28 mouse cellular contexts compared by ENCODE assay signal in genomic region chr4:138008646-138009045, GRCm38 (mm10). TPM values are rescaled to one million over a fixed set of nuclear protein-coding genes. Genes with fewer than 3 reads are reported as not detected.
DNase-seq lines count a peak whose midpoint lies in the region; ATAC-seq and TF ChIP-seq lines count a peak whose summit lies in the region.
"Had no signal": no experiment of that assay in that cellular context is flagged by ENCODE, and none has a peak within 500 bp of the region (broad histone marks: within the 10 kb centered on the region; RNA-seq: fewer than 3 reads in every experiment).

No protein-coding gene starts in this region.

- H3K9ac ChIP-seq in heart, embryonic 12.5 days, result no peak overlapping the region
- H3K9ac ChIP-seq in kidney, postnatal 0 days (ENCODE audit: low read depth, low read length), result no peak overlapping the region
- no peak overlapping the region for H3K9ac ChIP-seq in lung, embryonic 16.5 days (ENCODE audit: low read length)
- H3K9ac ChIP-seq: embryonic facial prominence, embryonic 13.5 days; hindbrain, embryonic 12.5 days; intestine, embryonic 15.5 days; limb, embryonic 12.5 days; midbrain, embryonic 12.5 days; neural tube, embryonic 12.5 days had no signal

- H3K9me3 ChIP-seq in heart, embryonic 12.5 days (replicated peaks), result no peaks in the 10 kb centered on the region
- no peaks in the 10 kb centered on the region for H3K9me3 ChIP-seq in kidney, postnatal 0 days (replicated peaks; ENCODE audit: low read length)
- no peaks in the 10 kb centered on the region for H3K9me3 ChIP-seq in lung, embryonic 16.5 days (ENCODE audit: control insufficient read depth, low read length)
- H3K9me3 ChIP-seq: embryonic facial prominence, embryonic 13.5 days; hindbrain, embryonic 12.5 days; intestine, embryonic 15.5 days; limb, embryonic 12.5 days; megakaryocyte, embryonic 14.5 days; midbrain, embryonic 12.5 days; neural tube, embryonic 12.5 days had no signal

- H3K4me1 ChIP-seq in heart, embryonic 12.5 days (replicated peaks), result no peaks in the 10 kb centered on the region
- no peaks in the 10 kb centered on the region for H3K4me1 ChIP-seq in kidney, postnatal 0 days (replicated peaks; ENCODE audit: insufficient read depth, low read length)
- H3K4me1 ChIP-seq in lung, embryonic 16.5 days (replicated peaks; ENCODE audit: control insufficient read depth, insufficient read depth, low read length), result 0 out of 2 replicates have a peak, but pooled peaks cover 3% of the 10 kb centered on the region
- H3K4me1 ChIP-seq in lung, adult 2 months (ENCODE audit: control insufficient read depth, insufficient read depth, low read length), result peaks cover 2% of the 10 kb centered on the region
- H3K4me1 ChIP-seq: embryonic facial prominence, embryonic 13.5 days; hindbrain, embryonic 12.5 days; limb, embryonic 12.5 days had no signal

- H3K27me3 ChIP-seq in heart, embryonic 12.5 days (replicated peaks), result no peaks in the 10 kb centered on the region
- no peaks in the 10 kb centered on the region for H3K27me3 ChIP-seq in kidney, postnatal 0 days (ENCODE audit: insufficient read depth, low read length)
- H3K27me3 ChIP-seq in lung, embryonic 16.5 days (ENCODE audit: control insufficient read depth, insufficient read depth, low read depth, low read length), result no peaks in the 10 kb centered on the region
- H3K27me3 ChIP-seq: embryonic facial prominence, embryonic 13.5 days; hindbrain, embryonic 12.5 days; intestine, embryonic 15.5 days; limb, embryonic 12.5 days; megakaryocyte, embryonic 14.5 days; midbrain, embryonic 12.5 days; neural tube, embryonic 12.5 days had no signal

- H3K4me2 ChIP-seq in heart, embryonic 12.5 days, result no peak overlapping the region
- H3K4me2 ChIP-seq in kidney, postnatal 0 days (ENCODE audit: low read length), result no peak overlapping the region
- H3K4me2 ChIP-seq in lung, embryonic 16.5 days (ENCODE audit: low read depth, low read length), result no peak overlapping the region
- H3K4me2 ChIP-seq: embryonic facial prominence, embryonic 13.5 days; hindbrain, embryonic 12.5 days; intestine, embryonic 15.5 days; limb, embryonic 12.5 days; liver, embryonic 11.5 days; midbrain, embryonic 12.5 days; neural tube, embryonic 12.5 days had no signal

- H3K36me3 ChIP-seq in heart, embryonic 12.5 days, result peaks cover 61% of the 10 kb centered on the region
- peaks cover 9% of the 10 kb centered on the region; the same call in 1 of the 2 replicates for H3K36me3 ChIP-seq in kidney, postnatal 0 days (ENCODE audit: insufficient read depth, low read length)
- peaks cover 5% of the 10 kb centered on the region; the same call in 1 of the 2 replicates for H3K36me3 ChIP-seq in lung, embryonic 16.5 days (ENCODE audit: control insufficient read depth, insufficient read depth, low read length)

- TF ChIP-seq CTCF in kidney, postnatal 0 days (IDR thresholded peaks at IDR 0.05; ENCODE audit: low read depth), result no peak
- TF ChIP-seq CTCF in lung, adult 2 months (IDR thresholded peaks at IDR 0.05; ENCODE audit: insufficient read depth, low read length), result no peak

- no peak for ATAC-seq in heart, embryonic 12.5 days (ENCODE audit: insufficient number of reproducible peaks, low FRiP score)
- ATAC-seq in kidney, postnatal 0 days (replicated peaks; ENCODE audit: low FRiP score, low read depth), result no peak
- 0 out of 2 replicates have a peak, but pooled peaks have one; percentile 19 for ATAC-seq in lung, embryonic 16.5 days (ENCODE audit: low read depth)
- ATAC-seq: CD4-positive, CD25-positive, alpha-beta regulatory T cell, adult 4 months; forebrain, embryonic 16.5 days; hindbrain, postnatal 0 days; intestine, embryonic 15.5 days; lung, postnatal 0 days had no signal

- H3K27ac ChIP-seq in heart, embryonic 12.5 days (ENCODE audit: poor library complexity, severe bottlenecking), result no peak overlapping the region
- H3K27ac ChIP-seq in kidney, postnatal 0 days, result no peak overlapping the region
- no peak overlapping the region for H3K27ac ChIP-seq in lung, embryonic 16.5 days (ENCODE audit: low read length)
- H3K27ac ChIP-seq: embryonic facial prominence, embryonic 13.5 days; hindbrain, embryonic 12.5 days; hindbrain, postnatal 0 days; intestine, embryonic 15.5 days; limb, embryonic 12.5 days; midbrain, embryonic 12.5 days; neural tube, embryonic 12.5 days had no signal

- TF ChIP-seq POLR2A in lung, adult 2 months (IDR thresholded peaks at IDR 0.05; ENCODE audit: borderline replicate concordance, extremely low read depth, low read depth, low read length), result no peak

- peak; percentile 37 for DNase-seq in heart, adult 8-10 months (ENCODE audit: low spot score)
- DNase-seq in kidney, postnatal 0 days (ENCODE audit: low spot score), result peak; percentile 53
- DNase-seq in kidney, adult 18-20 months, result no peak
- no peak for DNase-seq in lung, adult 2 months
- DNase-seq in testis, postnatal 10 days (ENCODE audit: low spot score), result no peak
- DNase-seq: adrenal gland, postnatal 25 days; cerebellum, adult 18-20 months; cerebellum, postnatal 10 days; heart, postnatal 36 days; lung, postnatal 4 days; right cerebral cortex, adult 18-20 months; right cerebral cortex, postnatal 4 days; thymus, postnatal 4 days had no signal

- 93% methylated on average over 6 of the region's 6 CpGs for WGBS in heart, embryonic 12.5 days
- WGBS in kidney, postnatal 0 days, result 73% methylated on average over 6 of the region's 6 CpGs
- WGBS in lung, embryonic 16.5 days, result 93% methylated on average over 6 of the region's 6 CpGs
- WGBS in lung, adult 2 months, result 87% methylated on average over 6 of the region's 6 CpGs

- no peak overlapping the region for H3K4me3 ChIP-seq in heart, embryonic 12.5 days
- H3K4me3 ChIP-seq in kidney, postnatal 0 days (replicated peaks; ENCODE audit: low read depth, low read length), result no peak overlapping the region
- no peak overlapping the region for H3K4me3 ChIP-seq in lung, embryonic 16.5 days (ENCODE audit: low read length)
- H3K4me3 ChIP-seq in lung, adult 2 months (replicated peaks; ENCODE audit: extremely low read depth, low read depth, low read length), result no peak overlapping the region
- H3K4me3 ChIP-seq: embryonic facial prominence, embryonic 13.5 days; hindbrain, embryonic 12.5 days; intestine, embryonic 15.5 days; limb, embryonic 12.5 days; megakaryocyte, embryonic 14.5 days; midbrain, embryonic 12.5 days; myocyte; neural tube, embryonic 12.5 days had no signal

RNA-seq across cellular contexts. Expression of gene Eif4g3, which starts 15.8 kb away (rescaled TPM):
- 10 to 100 TPM; 36.5 to 42.9 (median 41.0) TPM for total RNA-seq in heart, adult 8-10 months (2022)
- polyA plus RNA-seq in heart, embryonic 12.5 days (2016; fragmentation: Nextera tagmentation; extraction: Ambion mirVana), result 32.7 and 37.2 TPM in 2 replicates
- polyA plus RNA-seq in kidney, postnatal 0 days (2015; fragmentation: Nextera tagmentation; extraction: Ambion mirVana), result 26.6 and 28.6 TPM in 2 replicates
- 23.8 and 24.8 TPM in 2 replicates for polyA plus RNA-seq in lung, embryonic 16.5 days (2015; fragmentation: Nextera tagmentation; extraction: Ambion mirVana)
- 69.8 and 79.4 TPM in 2 replicates for polyA plus RNA-seq in lung, adult 2 months (2012; rRNA removed)

Comparison
In these comparisons a context has a peak if more than half of its experiments do, and no peak if none do; other contexts are left out.
1. DNase-seq: peak in heart, adult 8-10 months (single experiment) and kidney, postnatal 0 days (single experiment); none in kidney, adult 18-20 months (single experiment), lung, adult 2 months (single experiment) and testis, postnatal 10 days (single experiment).